Mouse (Mus musculus) c-Kit-negative CD71-positive TER-119-positive erythroid progenitor cells, embryonic 14.5 days (primary cell): Measurements from ENCODE around the gene Nxf1.
"Not testable (repeated sequence)": the region's sequence is repeated elsewhere in the genome, so short reads cannot be mapped to it uniquely, and the experiment has no call there.

Experiments used
- DNase-seq: peaks from one replicate; pipeline ENCODE4 v3.0.0-alpha.2; 2013; ENCODE audit warnings: low read depth, low spot score

The Nxf1 gene

DNA sequence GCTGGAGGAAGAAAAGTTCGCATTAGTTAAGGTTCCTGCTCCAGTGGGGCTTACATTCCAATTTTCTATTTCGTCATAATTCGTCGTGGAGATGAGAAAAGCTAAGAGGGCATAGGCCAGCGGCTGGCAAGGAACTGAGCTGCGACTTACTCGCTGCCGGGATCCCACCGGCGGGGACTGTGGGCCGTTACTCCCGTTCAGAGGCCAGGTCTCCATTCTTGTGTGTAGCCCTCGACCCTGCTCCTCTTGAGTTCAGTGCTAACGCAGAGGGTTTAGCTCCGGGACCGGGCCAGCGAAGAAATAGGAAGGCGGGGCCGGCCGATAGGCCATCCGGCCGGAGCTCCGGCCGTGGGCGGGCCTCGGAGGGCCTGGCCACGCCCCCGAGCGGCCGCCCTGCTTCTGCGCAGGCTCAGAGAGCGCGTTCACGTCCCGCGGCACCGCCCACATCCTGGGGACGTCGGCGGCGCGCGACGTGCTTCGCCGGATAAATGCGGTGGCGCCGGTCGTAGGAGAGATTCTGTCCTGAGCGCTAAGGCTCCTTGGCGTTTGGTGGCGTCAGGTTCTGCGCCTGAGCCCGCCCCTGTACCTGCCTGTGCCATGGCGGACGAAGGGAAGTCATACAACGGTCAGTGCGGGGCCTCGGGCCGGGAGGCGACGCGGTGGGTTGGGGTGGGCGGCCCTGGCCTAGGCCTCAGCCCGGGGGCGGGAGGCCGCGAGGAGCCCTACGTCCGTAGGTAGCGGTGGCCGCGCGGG lies at the start of gene Nxf1:
Gene Nxf1, plus strand, starts transcription at position 439 of the 753 bp plus-strand sequence.
- peak; percentile 91 for DNase-seq

DNA sequence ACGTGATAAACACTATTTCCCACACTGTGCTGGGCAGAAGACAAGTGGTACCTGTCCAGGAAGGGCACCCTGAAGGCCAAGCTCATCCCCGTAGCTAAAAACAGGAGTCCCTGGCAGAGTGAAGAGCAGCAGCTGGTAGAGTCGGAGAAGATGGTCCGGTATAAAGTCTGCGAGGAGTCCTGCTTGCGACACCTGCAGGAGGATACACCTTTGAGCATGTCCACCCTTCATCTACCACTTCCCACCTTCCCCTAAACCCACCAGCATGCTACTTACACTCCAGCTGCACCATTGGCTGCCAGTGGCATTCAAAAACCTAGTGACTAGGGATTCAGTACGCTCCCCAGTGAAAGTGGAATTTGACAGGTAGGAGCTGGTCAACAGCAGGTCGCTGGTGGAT lies 47.9 kb upstream of the Nxf1 start:
- DNase-seq = no peak

DNA sequence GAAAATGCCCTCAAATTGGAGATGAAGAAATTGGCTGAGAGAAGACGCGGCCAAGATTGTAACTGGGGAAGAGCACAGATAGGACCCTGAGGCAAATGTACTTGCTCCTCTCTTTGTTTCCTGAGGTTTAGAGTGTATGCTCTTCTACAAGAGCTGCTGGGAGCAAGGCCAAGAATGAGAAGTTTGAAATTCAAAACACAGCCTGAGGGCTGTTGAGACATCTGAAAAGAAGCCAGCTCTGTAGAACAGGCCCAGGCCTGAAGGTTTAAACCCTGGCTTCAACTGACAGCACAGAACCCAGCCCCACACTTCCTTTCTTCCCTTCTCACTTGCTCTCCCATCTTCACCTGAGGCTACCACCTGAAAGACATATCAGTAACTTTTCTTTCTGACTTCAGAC lies 46.8 kb upstream of the Nxf1 start:
- DNase-seq = no peak

DNA sequence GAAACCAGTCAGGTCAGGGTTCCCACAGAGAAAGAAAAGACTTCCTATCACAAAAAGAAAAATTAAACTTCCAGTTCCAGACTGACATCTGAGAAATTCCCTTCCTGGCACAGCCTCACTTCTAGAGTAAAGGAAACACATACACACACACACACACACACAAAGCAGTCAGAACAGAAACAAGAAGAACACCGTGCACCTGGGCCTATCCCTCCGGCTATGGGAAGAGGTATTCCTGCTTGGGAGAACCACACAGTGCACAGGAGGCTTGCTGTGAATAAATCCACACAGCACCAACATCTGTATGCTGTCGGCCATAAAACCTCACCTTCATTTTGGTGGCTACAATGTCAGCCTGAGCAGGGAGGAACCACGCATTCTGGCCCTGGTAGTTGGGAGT lies 45.4 kb upstream of the Nxf1 start:
- no peak for DNase-seq

DNA sequence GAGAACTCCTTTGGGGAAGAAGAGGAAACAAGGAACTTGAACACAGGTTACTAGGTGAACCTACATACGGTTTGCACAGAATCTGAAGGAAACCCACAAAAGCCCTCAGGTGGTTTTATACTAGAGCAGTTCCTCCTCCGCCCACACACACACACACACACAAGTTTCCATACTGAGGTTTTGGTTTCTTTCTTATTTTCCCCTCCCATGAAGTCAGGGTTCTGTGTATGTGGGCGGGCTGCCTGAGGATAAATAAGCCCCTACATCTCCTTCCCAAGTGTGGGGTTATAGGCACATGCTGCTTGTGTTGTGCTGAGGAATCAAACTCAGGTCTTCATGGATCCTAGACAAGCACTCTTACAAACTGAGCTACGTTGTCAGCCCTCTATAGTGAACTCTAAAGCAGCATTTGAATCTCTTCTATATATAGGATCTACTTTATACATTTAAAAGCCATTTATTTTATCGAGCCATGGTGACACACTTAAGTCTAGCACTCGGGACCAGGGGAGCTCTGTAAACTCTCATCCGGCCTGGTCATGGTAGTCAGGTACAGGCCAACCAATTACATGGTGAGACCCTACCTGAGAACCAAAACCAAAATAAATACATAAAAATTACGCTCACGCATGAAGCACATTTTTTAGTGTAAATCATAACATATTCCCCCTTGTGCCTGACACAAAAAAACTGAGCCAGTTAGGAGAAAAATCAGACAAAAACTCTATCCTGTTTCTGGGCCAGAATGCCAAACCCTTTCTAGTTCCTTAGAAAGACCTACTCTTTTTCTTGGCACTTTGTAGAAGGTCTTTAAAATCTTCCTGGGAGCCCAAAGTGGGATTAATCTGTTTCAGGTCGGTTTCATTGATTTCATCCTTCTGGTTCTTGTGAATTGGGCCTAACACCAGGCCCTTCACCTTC lies 44.7 kb upstream of the Nxf1 start:
- DNase-seq = no peak

DNA sequence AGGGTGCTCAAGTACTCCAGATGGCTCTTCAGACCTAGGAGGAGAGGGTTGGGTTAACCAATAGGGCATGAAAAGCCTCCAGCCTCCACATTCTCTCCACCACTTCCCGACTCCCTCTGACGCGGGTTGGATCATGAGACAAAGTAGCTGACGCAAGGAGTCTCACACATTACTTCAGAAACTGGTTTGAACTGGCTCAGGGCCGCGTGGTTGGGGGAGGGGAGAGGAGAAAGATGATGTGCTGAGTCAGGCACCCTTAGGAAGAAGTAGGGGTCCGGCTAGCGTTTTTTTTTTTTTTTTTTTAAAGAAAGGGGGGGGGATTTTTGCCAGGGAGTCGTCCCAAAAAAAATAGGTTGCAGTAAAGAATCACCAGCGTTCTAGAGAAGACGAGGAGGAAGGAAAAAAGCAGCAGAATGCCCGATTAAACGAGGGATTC lies 44.0 kb upstream of the Nxf1 start:
- DNase-seq = peak; percentile 74

DNA sequence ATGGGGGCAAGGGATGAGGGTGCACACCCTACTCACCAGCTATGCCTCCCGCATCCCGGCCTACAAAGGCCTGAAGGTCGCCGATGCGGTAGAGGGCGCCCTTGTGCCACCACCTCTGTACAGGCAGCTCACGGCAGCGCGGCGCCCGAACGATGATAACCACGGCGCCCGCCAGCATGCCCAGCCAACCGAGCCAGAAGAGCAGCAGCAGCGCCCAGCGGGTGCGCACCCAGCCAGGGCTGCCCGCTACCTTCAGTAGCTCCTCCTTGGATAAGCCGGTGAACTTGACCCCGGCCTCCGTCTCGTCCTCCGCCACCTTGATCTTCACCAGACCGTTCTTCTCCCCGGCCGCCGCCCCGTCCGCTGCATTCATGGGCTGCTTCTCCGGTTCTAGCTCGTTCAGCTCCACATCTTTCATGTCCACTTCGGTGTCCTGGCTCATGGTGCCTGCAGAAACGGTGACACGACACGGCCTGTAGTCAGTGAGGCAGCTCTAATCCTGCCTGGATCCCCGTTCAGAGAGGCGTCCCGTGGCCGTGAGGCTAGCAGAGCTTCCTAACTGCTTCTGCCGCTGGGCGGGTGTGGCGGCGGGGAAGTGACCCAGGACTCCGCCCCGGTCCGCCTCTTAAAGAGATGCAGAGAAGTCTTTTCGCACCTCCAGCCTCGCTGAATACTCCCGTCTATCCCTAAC lies 43.4 kb upstream of the Nxf1 start:
- DNase-seq = peak; percentile 84

DNA sequence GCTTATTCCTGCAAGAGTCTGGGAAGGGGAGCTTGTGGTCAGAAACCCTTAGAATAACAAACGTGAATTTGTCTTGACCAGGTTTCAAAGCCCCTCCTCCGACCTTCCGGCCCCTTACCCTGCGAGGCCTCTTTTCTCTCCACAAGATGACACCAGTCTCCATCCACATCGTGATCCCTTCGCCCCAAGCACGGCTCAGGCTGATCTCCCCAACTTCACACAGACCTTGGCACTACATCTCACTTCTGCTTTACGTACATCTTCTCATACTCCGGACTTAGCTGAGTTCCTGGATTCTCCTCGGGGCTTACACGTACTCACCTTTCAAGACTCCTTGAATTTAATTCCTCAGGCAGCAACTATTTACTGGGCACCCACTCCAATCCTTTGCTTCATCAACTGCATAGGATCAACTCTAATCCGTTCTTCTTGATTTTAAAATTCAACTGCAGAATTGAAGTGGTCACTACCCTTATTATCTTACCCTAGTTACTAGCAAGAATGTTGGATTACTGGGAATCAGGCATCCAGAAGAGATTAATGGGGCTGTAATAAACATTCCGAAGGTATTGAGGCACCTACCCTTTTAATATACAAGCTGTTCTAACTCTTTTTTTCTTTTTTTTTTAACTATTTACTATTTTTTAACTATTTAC lies 42.7 kb upstream of the Nxf1 start:
- no peak for DNase-seq

DNA sequence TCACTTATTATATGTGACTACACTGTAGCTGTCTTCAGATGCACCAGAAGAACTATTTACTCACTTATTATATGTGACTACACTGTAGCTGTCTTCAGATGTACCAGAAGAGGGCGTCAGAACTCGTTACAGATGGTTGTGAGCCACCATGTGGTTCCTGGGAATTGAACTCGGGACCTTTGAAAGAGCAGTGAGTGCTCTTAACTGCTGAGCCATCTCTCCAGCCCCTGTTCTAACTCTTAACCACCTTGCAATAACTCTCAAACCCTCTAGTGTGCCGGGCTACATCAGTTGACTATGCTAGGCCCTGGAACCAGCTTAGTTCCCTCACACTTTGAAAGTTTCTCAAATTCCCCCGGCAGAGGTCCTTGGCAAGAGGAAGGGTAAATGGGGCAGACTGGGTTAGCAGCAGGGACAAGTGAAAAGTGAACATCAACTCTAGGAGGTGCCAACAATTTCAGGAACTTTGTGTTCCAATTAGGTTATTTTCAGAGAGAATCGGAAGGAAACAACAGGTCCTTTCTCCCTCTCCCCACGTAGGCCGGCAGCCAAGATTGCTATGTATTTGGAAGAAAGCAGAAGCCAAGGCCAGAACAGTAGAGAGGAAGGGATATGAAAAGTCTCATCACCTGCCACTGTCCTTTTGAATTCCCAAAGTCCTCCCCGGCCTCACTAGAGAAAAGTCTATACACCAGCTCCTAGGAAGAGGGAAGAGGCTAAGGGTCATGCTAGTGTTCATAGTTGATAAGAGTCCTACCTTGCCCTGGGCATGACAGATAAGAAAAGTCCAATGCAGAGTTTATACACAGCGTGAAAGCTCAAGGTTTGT lies 42.0 kb upstream of the Nxf1 start:
- DNase-seq = peak; percentile 93

DNA sequence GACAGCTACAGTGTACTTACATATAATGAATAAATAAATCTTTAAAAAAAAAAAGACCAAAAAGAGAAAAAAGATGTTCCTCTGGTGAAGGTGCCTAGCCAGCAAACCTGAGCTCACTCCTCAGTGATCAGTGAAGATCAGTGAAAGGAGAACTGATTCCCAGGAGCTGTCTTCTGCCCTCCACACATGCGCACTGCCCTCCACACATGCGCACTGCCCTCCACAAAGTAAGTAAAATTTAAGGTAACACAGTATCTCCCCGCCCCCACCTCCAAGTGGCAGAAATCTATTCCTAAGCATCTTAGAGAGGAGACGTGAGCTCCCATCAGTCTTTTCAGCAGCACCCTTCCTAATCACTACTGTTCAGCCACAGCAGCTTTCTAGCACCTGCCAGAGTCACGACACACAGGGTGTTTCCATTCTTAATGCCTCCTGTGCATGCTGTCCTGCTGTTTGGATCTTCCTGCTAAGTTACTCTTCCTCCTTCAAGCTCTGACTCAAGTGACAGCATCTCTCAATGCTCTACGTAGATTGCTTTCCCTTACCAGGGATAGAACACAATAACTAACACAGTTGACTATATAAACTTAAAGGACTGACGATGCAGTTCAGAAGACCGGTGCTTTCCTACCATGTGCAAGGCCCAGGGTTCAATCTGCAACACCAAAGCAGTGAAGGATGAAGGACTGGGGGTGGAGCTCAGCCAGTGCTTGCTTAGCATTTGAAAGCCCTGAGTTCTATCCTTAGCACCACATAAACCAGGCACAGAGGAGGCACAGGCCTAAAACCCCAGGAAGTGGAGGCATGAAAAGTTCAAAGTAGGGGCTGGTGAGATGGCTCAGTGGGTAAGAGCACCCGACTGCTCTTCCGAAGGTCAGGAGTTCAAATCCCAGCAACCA lies 40.8 kb upstream of the Nxf1 start:
- no peak for DNase-seq

DNA sequence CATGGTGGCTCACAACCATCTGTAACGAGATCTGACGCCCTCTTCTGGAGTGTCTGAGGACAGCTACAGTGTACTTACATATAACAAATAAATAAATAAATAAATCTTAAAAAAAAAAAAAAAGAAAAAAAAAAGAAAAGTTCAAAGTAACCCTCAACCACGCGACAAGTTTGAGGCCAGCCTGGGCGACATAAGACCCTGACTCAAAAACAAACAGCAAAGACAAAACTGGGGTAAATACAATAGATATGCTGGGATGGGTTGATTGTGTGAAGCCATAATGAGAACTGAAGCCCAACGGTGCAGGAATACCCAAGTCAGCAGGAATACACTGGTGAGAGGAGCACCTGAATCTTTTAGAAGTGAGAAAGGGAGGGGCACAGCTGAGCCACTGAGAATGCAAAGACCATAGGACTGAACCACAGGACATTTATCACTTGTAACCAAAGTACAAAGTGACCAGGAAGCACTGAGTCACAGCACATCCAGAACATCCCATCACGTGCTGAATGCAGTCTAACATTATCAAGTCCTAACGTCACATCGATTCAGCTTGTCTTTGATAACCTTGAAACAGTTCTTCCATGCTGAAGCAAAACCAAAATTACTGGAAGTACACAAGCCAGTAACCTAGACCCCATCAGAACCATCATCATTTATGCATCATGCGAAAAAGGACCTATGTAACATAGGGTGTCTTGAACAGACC lies 40.0 kb upstream of the Nxf1 start:
- DNase-seq = no peak

DNA sequence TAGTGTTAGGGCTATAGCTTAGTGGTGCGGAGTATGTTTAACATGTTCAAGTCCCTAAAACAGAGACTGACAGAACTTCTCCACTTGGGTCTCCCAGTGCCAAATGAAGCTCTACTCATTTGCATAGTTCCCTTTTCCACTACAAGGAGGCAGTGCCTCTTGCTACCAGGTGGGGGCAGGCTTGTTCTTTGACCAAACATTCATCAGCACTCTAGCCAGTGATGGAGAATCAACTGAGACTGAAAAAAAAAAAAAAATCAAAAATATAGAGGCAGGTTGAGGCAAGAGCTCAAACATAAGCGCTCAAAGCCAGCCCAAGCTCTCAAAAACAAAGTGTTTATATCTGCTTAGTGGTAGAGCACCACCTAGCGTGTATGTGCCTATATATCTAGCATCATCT lies 38.5 kb upstream of the Nxf1 start:
- peak; percentile 76 for DNase-seq

DNA sequence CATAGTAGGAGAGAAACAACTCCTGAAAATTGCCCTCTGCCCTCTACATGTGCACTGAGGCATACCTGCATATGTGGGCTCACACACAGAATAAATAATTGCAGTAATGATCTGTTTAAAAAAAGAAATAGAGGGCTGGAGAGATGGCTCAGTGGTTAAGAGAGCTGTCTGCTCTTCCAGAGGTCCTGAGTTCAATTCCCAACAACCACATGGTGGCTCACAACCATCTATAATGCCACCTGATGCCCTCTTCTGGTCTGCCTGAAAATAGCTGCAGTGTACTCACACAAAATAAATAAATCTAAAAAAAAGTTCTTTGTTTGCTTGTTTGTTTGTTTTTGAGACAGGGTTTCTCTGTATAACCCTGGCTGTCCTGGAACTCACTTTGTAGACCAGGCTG lies 37.8 kb upstream of the Nxf1 start:
- not testable (repeated sequence) for DNase-seq

DNA sequence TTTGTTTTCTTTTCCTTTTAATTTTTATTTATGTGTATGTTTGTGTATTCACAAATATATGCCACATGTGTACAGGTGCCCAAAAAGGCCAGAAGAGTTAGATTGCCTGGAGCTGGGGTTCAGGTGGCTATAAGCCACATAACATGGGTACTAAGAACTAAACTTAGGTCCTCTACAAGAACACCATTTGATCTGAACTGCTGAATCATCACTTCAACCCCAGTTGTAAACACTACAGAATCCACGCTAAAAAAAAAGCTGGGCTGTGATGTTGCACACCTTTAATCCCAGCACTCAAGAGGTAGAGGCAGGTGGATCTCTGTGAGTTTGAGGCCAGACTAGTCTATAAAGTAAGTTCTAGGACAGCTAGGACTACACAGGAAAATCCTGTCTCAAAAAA lies 35.5 kb upstream of the Nxf1 start:
- no peak for DNase-seq

DNA sequence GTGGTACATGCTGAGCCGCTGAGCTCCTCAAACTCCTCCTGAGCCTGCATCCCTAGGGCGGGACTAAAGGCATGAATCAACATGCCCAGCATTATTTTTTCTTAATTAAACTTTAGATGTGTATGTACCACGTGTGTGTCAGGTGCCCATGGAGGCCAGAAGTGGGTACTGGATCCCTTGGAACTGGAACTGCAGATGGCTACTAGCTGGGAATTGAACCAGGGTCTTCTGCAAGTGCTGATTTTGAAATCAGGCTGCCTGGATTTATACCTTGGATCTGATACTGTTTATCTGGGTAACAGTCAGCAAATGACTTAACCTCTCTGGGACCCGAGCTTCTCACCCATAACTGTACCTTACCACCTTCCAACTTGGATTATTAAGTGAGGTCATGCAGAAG lies 34.9 kb upstream of the Nxf1 start:
- DNase-seq = no peak

DNA sequence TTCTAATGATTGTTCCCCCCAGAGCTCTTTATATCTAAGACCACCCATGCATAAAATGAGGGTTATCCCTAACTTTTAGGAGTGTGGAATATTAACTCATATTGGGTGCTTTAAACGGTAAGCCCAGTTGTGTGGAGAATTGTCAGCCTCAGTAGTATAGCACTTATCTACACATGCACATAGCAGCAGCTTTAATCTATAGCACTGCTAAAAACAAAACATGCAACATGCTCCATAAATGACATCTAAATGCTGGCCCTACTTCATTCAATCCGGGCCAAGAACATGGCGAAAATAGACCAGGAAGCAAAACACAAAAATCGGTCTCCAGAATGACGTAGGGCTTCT lies 34.3 kb upstream of the Nxf1 start:
- no peak for DNase-seq

DNA sequence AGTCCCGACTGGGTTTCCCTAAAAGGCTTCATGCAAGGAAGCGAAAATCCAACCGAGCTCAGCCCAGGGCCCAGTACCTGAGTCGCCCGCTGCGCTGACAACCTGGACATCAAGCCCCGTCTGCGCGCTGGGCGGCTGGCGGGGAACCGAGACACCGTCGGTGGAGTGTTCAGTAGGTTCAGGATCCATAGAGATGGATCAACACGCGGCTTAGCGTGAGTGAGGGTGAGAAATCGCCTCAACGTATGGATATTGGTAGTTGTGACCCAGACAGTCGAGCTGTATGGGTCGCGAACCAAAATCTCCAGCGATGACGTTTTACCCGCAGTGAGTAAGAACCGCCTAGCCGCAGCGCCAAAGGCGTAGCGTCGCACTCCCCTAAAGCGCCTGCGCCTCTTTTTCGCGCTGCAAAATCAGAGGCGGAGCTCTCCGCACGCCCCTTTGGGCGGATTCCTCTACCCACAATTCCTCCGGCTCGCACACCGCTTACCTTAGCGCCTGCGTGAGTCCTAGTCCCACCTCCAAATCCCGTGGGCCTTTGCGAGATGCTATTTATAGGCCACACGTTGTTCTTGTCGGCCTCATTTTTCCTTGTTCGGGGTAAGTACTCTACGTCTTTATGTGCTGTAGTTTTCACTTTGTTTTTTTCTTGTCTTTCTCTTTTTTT lies 33.8 kb upstream of the Nxf1 start, which contains the start of gene Slc3a2:
Gene Slc3a2, minus strand, starts transcription at position 463 of the 667 bp plus-strand sequence.
- DNase-seq = peak; percentile 95

DNA sequence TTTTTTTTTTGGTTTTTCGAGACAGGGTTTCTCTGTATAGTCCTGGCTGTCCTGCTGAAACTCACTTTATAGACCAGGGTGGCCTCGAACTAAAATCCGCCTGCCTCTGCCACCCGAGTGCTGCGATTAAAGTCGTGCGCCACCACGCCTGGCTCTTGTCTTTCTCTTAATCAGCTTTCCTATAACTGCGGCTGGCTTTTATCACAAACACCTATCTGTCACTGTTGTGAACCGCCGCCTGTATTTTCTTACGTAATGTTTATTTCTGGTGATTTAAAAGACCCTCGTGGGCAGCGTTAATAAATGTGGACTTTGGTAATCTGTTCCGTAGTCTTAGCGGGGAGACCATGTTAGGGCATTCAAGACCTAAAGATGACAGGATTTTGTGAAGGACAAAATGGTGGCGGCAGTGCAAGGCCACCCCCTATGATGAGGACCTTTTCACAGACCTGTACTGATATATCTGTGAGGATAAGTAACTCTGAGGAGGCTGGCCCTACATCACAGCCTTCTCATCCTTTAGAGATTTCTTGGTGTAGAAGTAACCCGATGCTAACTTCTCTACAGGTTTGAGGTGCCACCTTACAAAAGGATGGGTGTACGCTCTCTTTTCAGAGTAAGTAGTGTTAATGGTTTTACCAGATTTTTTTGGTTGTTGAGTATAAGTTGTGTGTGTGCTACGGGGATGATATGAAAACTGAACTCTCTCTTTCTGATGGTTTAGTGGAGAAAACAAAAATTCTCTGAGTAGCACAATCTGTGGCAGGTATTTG lies 33.1 kb upstream of the Nxf1 start:
- no peak for DNase-seq
